Mouse (Mus musculus): Measurements from ENCODE around the gene Diaph2.
"Not testable (repeated sequence)": the region's sequence is repeated elsewhere in the genome, so short reads cannot be mapped to it uniquely, and the experiment has no call there.

- TF ChIP-seq CTCF (IDR thresholded peaks at IDR 0.05; ENCODE audit: control insufficient read depth, insufficient read depth, insufficient replicate concordance, low read depth, low read length); POLR2A (IDR thresholded peaks at IDR 0.05; ENCODE audit: control insufficient read depth, low read depth, low read length): not testable (repeated sequence)
Observed at GRCm38 (mm10) chrX:130197412-130197811, 447.9 kb downstream of the Diaph2 start.

Data from testis, adult 2 months (tissue).